Mouse (Mus musculus) lung, embryonic 14.5 days (tissue): ENCODE data around the gene Gm10647. TPM values are rescaled to one million over a fixed set of nuclear protein-coding genes. Genes with fewer than 3 reads are reported as not detected.
"Not testable (repeated sequence)": the region's sequence is repeated elsewhere in the genome, so short reads cannot be mapped to it uniquely, and the experiment has no call there.

ENCODE experiments used
- ATAC-seq: fragments of 200-750 bp; cut with Nextera tagmentation; 2 replicates; pipeline ENCODE4 v1.8.0; 2017; ENCODE audit warnings: mild to moderate bottlenecking, moderate TSS enrichment, moderate library complexity; ENCODE audit not compliant: insufficient read depth
- DNase-seq: peaks from one replicate; pipeline ENCODE4 v3.0.0-alpha.2; 2015
- H3K27ac ChIP-seq: fragments of 300-500 bp; sonication (generic); 2 replicates; pipeline ENCODE4 v1.5.1; 2014; ENCODE audit warnings: low read depth, mild to moderate bottlenecking, moderate library complexity
- H3K27me3 ChIP-seq: fragments of 300-500 bp; sonication (generic); 2 replicates; pipeline ENCODE4 v1.6.1; 2014; ENCODE audit warnings: low read length, control low read depth; ENCODE audit not compliant: insufficient read depth
- H3K36me3 ChIP-seq: fragments of 300-500 bp; sonication (generic); 2 replicates; pipeline ENCODE4 v1.6.1; 2014; ENCODE audit warnings: control low read depth; ENCODE audit not compliant: insufficient read depth
- H3K4me1 ChIP-seq: fragments of 300-500 bp; sonication (generic); 2 replicates; pipeline ENCODE4 v1.6.1; 2014; ENCODE audit warnings: antibody characterized with exemption, control low read depth; ENCODE audit not compliant: insufficient read depth
- H3K4me2 ChIP-seq: fragments of 300-500 bp; sonication (generic); 2 replicates; pipeline ENCODE4 v1.6.1; 2014; ENCODE audit warnings: mild to moderate bottlenecking
- H3K4me3 ChIP-seq: fragments of 300-500 bp; sonication (generic); 2 replicates; pipeline ENCODE4 v1.5.1; 2014; ENCODE audit warnings: low read depth, low read length
- H3K9ac ChIP-seq: fragments of 300-500 bp; sonication (generic); 2 replicates; pipeline ENCODE4 v1.6.1; 2014
- H3K9me3 ChIP-seq: fragments of 300-500 bp; sonication (generic); 2 replicates; pipeline ENCODE4 v1.6.1; 2016; ENCODE audit warnings: low read depth, low read length, control low read depth
- CTCF ChIP-seq: IDR thresholded peaks from 2 replicates; pipeline ENCODE4 v1.5.1; 2016; ENCODE audit warnings: antibody characterized with exemption, low read depth
- whole genome bisulfite sequencing: fragments of 180-500 bp; shearing (Covaris S2); extraction: QIAGEN DNeasy Blood & Tissue Kit; methylation state at CpG from one replicate; pipeline ENCODE4 v1.1.7; 2014; 5-methylcytosine and 5-hydroxymethylcytosine counted together
- polyA plus RNA-seq: library from polyadenylated mRNA; unstranded; fragments of >200 nt; fragmentation: Nextera tagmentation; extraction: Ambion mirVana; gene quantifications from 2 replicates; pipeline ENCODE4 v1.2.1, GENCODE M21; 2014

Gene Gm10647
- polyA plus RNA-seq, 1 experiment from 2014 or later: 0.49 TPM

GRCm38 (mm10) chr9:66820996-66821395, 24.2 kb downstream of the Gm10647 start:
- WGBS: 56% methylated on average over 5 of the region's 5 CpGs

GRCm38 (mm10) chr9:66822255-66822654, 25.4 kb downstream of the Gm10647 start:
- H3K4me3 ChIP-seq, H3K4me2 ChIP-seq, H3K27ac ChIP-seq, H3K36me3 ChIP-seq, ATAC-seq, H3K9ac ChIP-seq, DNase-seq, H3K4me1 ChIP-seq, H3K9me3 ChIP-seq, H3K27me3 ChIP-seq: not testable (repeated sequence)
- no CpG with 5 or more reads among the region's 5 CpGs for WGBS
- TF ChIP-seq CTCF: peak; percentile 22

More at GRCm38 (mm10) chr9:66820996-66821395, 24.2 kb downstream of the Gm10647 start:
- TF ChIP-seq CTCF: no peak
- Histone ChIP-seq H3K9me3 (no peaks in the 10 kb centered on the region), H3K4me3 (no peak overlapping the region), H3K4me2 (no peak overlapping the region), H3K9ac (no peak overlapping the region), H3K27ac (no peak overlapping the region), H3K4me1 (no peaks in the 10 kb centered on the region), H3K27me3 (no peaks in the 10 kb centered on the region), H3K36me3 (no peaks in the 10 kb centered on the region)
- no peak for ATAC-seq
- no peak for DNase-seq

- WGBS: 42% methylated on average over 1 of the region's 1 CpGs
- ATAC-seq: no peak
- Histone ChIP-seq H3K4me1 (no peaks in the 10 kb centered on the region), H3K9me3 (no peaks in the 10 kb centered on the region), H3K27me3 (no peaks in the 10 kb centered on the region), H3K27ac (no peak overlapping the region), H3K4me2 (no peak overlapping the region), H3K4me3 (no peak overlapping the region), H3K9ac (no peak overlapping the region), H3K36me3 (no peaks in the 10 kb centered on the region)
- DNase-seq: peak; percentile 88
- TF ChIP-seq CTCF: peak; percentile 77
Measured at GRCm38 (mm10) chr9:66825990-66826389, 29.2 kb downstream of the Gm10647 start.

- Histone ChIP-seq H3K36me3 (no peaks in the 10 kb centered on the region), H3K9ac (no peak overlapping the region), H3K27ac (no peak overlapping the region), H3K4me1 (peaks cover 5% of the 10 kb centered on the region; the same call in 1 of the 2 replicates), H3K4me2 (no peak overlapping the region), H3K9me3 (no peaks in the 10 kb centered on the region), H3K4me3 (no peak overlapping the region), H3K27me3 (no peaks in the 10 kb centered on the region)
- WGBS: 41% methylated on average over 4 of the region's 4 CpGs
- no peak for TF ChIP-seq CTCF
- ATAC-seq (no peak), DNase-seq (no peak)
Measured at GRCm38 (mm10) chr9:66832366-66832908, 35.6 kb downstream of the Gm10647 start.

- H3K9ac ChIP-seq: peak overlapping the region; percentile 52
- no peaks in the 10 kb centered on the region for H3K27me3 ChIP-seq
- H3K4me3 ChIP-seq: peak overlapping the region; percentile 65
- no peak overlapping the region for H3K27ac ChIP-seq
- no peak for DNase-seq
- H3K4me1 ChIP-seq: peaks cover 5% of the 10 kb centered on the region; the same call in 1 of the 2 replicates
- H3K36me3 ChIP-seq: no peaks in the 10 kb centered on the region
- ATAC-seq: no peak
- peak overlapping the region; percentile 98 for H3K4me2 ChIP-seq
- WGBS: 19% methylated on average over 7 of the region's 7 CpGs
- no peaks in the 10 kb centered on the region for H3K9me3 ChIP-seq
- no peak for TF ChIP-seq CTCF
Measured at GRCm38 (mm10) chr9:66833851-66834250, 37.0 kb downstream of the Gm10647 start.

GRCm38 (mm10) chr9:66834318-66835096, 37.7 kb downstream of the Gm10647 start, which contains the start of gene Aph1c:
Gene Aph1c, minus strand, starts transcription at chr9:66834726.
- H3K27ac ChIP-seq: no peak within 1 kb of the TSS; the same call in 1 of the 2 replicates
- peak within 1 kb of the TSS; percentile 65 for H3K4me3 ChIP-seq
- no peaks in the 10 kb centered on the region for H3K9me3 ChIP-seq
- peak within 1 kb of the TSS; percentile 53 for H3K9ac ChIP-seq
- WGBS: under 1% methylated on average over 57 of the region's 58 CpGs
- no peak for TF ChIP-seq CTCF
- DNase-seq: peak; percentile 100
- no peaks in the 10 kb centered on the region for H3K36me3 ChIP-seq
- H3K4me1 ChIP-seq: peaks cover 5% of the 10 kb centered on the region; the same call in 1 of the 2 replicates
- peak; percentile 99 for ATAC-seq
- H3K4me2 ChIP-seq: peak within 1 kb of the TSS; percentile 98
- H3K27me3 ChIP-seq: no peaks in the 10 kb centered on the region

- no peak for DNase-seq
- Histone ChIP-seq H3K4me3 (peak overlapping the region; percentile 65), H3K36me3 (no peaks in the 10 kb centered on the region), H3K9me3 (no peaks in the 10 kb centered on the region), H3K4me2 (peak overlapping the region; percentile 98), H3K9ac (peak overlapping the region; percentile 53), H3K27ac (no peak overlapping the region; the same call in 1 of the 2 replicates), H3K27me3 (no peaks in the 10 kb centered on the region), H3K4me1 (peaks cover 5% of the 10 kb centered on the region; the same call in 1 of the 2 replicates)
- TF ChIP-seq CTCF: peak; percentile 32; the same call in 1 of the 2 replicates
- ATAC-seq: peak; percentile 79
- WGBS: under 1% methylated on average over 24 of the region's 24 CpGs
Measured at GRCm38 (mm10) chr9:66835097-66835480, 38.2 kb downstream of the Gm10647 start.
